Mouse (Mus musculus): ENCODE data around the gene 2510002D24Rik.

Gene 2510002D24Rik

GRCm38 (mm10) chr16:18836468-18837208, at the start of gene 2510002D24Rik, which contains the start of gene Gm28539:
TSS of gene 2510002D24Rik (plus strand) at chr16:18836578.
TSS of gene Gm28539 (plus strand) at chr16:18836584.
- peak; percentile 91 for DNase-seq (ENCODE audit: low read depth, low spot score)

- no peak for DNase-seq (ENCODE audit: low read depth, low spot score)
These were observed 49.7 kb upstream of the 2510002D24Rik start for GRCm38 (mm10) chr16:18786652-18787051.

- no peak for DNase-seq (ENCODE audit: low read depth, low spot score)
These were observed 47.6 kb upstream of the 2510002D24Rik start for GRCm38 (mm10) chr16:18788627-18789406.

- DNase-seq (ENCODE audit: low read depth, low spot score), result peak; percentile 31
These were observed 41.0 kb upstream of the 2510002D24Rik start for GRCm38 (mm10) chr16:18795223-18795899.

- no peak for DNase-seq (ENCODE audit: low read depth, low spot score)
These were observed 39.7 kb upstream of the 2510002D24Rik start for GRCm38 (mm10) chr16:18796645-18797044.

- DNase-seq (ENCODE audit: low read depth, low spot score), result no peak
These were observed 38.2 kb upstream of the 2510002D24Rik start for GRCm38 (mm10) chr16:18798151-18798550.

GRCm38 (mm10) chr16:18798841-18799240, 37.5 kb upstream of the 2510002D24Rik start:
- no peak for DNase-seq (ENCODE audit: low read depth, low spot score)

GRCm38 (mm10) chr16:18805746-18806145, 30.6 kb upstream of the 2510002D24Rik start:
- no peak for DNase-seq (ENCODE audit: low read depth, low spot score)

GRCm38 (mm10) chr16:18809001-18809400, 27.4 kb upstream of the 2510002D24Rik start:
- DNase-seq (ENCODE audit: low read depth, low spot score), result no peak

GRCm38 (mm10) chr16:18811032-18811431, 25.3 kb upstream of the 2510002D24Rik start:
- DNase-seq (ENCODE audit: low read depth, low spot score), result no peak

- DNase-seq (ENCODE audit: low read depth, low spot score), result peak; percentile 98
These were observed 24.7 kb upstream of the 2510002D24Rik start, which contains the start of the genes Ufd1 and Cdc45 for GRCm38 (mm10) chr16:18811468-18812384. TSS of gene Ufd1 (plus strand) at chr16:18811779. TSS of gene Cdc45 (minus strand) at chr16:18811987.

GRCm38 (mm10) chr16:18812385-18812910, 23.9 kb upstream of the 2510002D24Rik start:
- no peak for DNase-seq (ENCODE audit: low read depth, low spot score)

GRCm38 (mm10) chr16:18822356-18822755, 14.0 kb upstream of the 2510002D24Rik start:
- DNase-seq (ENCODE audit: low read depth, low spot score), result no peak

GRCm38 (mm10) chr16:18822925-18823324, 13.5 kb upstream of the 2510002D24Rik start:
- peak; percentile 62 for DNase-seq (ENCODE audit: low read depth, low spot score)

- DNase-seq (ENCODE audit: low read depth, low spot score), result no peak
These were observed 7.7 kb upstream of the 2510002D24Rik start for GRCm38 (mm10) chr16:18828630-18829029.

GRCm38 (mm10) chr16:18829102-18829501, 7.3 kb upstream of the 2510002D24Rik start:
- no peak for DNase-seq (ENCODE audit: low read depth, low spot score)

GRCm38 (mm10) chr16:18833486-18833885, 2.9 kb upstream of the 2510002D24Rik start:
- DNase-seq (ENCODE audit: low read depth, low spot score), result no peak

- DNase-seq (ENCODE audit: low read depth, low spot score), result no peak
These were observed 308 bp upstream of the 2510002D24Rik start for GRCm38 (mm10) chr16:18836073-18836467.

- DNase-seq (ENCODE audit: low read depth, low spot score), result no peak
These were observed 2.0 kb downstream of the 2510002D24Rik start for GRCm38 (mm10) chr16:18838346-18838745.

GRCm38 (mm10) chr16:18846301-18846820, 10.0 kb downstream of the 2510002D24Rik start:
- no peak for DNase-seq (ENCODE audit: low read depth, low spot score)
